Mouse (Mus musculus) frontal cortex, postnatal 25 days (tissue): Measurements from ENCODE around the gene Vnn1.

Source experiments
- DNase-seq, 2 experiments: peaks; one replicate each; pipeline ENCODE4 v3.0.0; 2022; ENCODE audit warnings: low spot score in 2 of 2

Vnn1 gene

GRCm38 (mm10) chr10:23894601-23895349, at the start of gene Vnn1:
Vnn1 (plus strand) TSS chr10:23894688.
- DNase-seq: no peak

DNA sequence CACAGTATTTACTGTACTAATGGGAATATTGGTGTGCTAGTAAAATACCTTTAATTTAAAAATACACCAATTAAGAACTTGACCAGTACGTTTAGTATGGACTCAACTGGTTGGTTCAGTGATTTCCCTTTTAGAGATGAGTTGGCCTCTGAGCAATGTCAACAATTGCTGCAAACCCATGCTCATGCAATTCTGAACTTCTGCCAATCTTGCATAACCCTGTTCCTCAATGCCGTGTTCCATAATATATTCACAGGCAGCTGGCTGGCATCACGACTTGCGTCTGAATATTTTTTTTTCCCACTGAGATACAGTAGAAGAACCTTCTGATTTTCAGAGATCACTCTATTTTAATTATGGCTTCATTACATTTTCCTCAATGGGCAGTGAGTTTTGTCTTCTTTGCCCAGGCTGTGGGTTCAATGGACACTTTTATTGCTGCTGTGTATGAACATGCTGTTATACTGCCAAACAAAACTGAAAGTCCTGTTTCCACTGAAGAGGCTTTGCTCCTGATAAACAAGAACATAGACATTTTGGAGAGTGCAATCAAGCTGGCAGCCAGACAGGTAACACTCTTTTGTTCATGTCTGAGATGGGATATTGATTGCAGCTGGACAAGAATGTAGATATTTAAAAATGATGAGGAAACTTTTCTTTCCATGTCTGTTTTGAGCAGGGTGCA, 43.1 kb upstream of the Vnn1 start, which contains the start of gene Vnn3:
Vnn3 (plus strand) TSS at position 235 of the 685 bp plus-strand sequence.
- DNase-seq: no peak

DNA sequence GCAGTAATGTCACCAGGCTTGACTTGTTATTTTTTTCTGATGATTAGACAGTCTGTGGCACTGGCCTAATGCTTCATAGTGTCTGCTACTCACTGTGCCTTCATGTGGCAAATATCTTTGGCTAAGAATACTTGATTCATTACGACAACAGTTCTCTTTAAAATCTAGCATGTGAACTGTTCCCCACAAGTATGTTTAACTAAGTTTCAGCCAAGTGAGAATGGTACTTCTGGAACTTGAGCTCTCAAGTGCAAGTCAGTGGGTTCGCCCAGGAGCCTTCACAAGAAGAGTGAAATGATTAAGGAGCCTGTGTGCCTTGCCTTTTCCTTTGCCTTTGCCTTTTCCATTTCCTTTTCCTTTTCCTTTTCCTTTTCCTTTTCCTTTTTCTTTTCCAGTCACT, 42.4 kb upstream of the Vnn1 start:
- DNase-seq: no peak

- no peak for DNase-seq
Observed at GRCm38 (mm10) chr10:23864362-23865312, 29.9 kb upstream of the Vnn1 start.

- no peak for DNase-seq
Observed at GRCm38 (mm10) chr10:23880695-23881094, 13.8 kb upstream of the Vnn1 start.

DNA sequence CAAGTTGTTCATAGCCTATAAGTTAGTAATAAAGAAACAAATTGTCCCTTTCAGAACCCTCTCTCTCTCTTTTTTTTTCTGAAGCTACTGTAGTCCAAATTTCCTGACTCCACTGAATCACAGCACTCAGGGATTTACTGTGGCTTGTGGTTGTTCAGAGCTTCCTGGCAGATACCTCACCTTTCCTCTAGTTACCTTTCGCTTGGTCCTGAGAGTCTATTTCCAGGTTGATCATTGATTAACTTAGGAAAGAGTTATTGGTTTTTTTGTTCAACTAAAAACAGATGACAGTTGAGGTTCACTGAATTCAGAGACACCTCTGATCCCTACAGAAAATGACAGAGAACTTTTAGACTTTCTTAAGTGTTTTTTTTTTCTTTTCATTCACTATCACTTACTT, 9.6 kb upstream of the Vnn1 start:
- DNase-seq: no peak

GRCm38 (mm10) chr10:23886060-23886459, 8.4 kb upstream of the Vnn1 start:
- no peak for DNase-seq

DNA sequence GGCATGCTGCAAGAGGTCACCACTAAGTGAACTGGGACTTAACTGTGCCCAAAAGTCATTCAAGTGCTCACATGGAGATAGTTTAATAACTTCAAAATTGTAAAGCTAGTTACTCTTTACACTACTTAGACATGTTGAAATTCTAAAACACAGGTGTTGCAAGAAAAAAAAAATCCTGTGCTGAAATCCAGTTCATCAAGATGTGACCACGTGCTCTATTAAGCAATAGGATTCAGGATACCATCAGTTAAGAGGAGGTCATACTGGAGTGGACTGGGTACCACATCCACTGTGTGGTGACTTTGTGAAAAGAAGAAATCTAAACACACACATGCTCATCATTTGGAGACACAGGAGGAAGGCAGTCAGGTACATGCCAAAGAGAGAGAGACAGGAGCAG, 1.5 kb upstream of the Vnn1 start:
- no peak for DNase-seq

DNA sequence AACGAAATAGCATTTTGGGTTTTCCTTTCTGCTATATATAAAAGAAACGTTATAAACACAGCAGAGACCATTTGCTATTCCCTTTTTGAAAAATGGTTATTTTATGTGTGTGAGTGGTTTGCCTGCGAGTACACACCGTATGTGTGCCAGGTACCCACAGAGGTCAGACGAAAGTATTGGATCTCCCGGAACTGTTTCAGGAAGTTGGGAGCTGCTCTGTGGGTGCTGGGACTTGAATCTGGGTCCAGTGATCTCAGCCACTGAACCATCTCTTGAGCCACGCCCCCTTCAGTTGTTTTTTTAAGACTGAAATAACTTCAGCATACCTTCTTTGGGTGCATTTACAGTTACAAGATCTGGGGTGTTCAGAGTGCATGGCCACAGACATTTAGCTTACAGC, 888 bp downstream of the Vnn1 start:
- DNase-seq: no peak

- no peak for DNase-seq
Observed at GRCm38 (mm10) chr10:23901119-23901518, 6.6 kb downstream of the Vnn1 start.

DNA sequence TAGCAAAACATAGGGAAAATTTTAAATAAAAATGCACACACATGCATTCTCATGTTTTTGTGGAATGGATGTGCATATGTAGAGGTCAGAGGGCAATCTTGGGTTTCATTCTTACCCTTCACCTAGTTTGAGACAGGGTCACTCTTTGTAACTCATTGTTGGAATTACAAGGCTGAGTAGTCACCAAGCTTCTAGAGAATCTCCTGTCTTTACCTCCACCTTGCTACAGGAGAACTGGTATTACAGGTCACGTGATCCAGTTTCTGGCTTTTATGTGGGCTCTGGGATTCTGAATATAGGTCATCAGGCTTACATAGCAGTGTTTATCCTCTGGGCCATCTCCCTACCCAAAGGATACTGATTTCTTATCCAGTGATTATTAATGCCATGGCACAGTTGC, 11.2 kb downstream of the Vnn1 start:
- DNase-seq: no peak

DNA sequence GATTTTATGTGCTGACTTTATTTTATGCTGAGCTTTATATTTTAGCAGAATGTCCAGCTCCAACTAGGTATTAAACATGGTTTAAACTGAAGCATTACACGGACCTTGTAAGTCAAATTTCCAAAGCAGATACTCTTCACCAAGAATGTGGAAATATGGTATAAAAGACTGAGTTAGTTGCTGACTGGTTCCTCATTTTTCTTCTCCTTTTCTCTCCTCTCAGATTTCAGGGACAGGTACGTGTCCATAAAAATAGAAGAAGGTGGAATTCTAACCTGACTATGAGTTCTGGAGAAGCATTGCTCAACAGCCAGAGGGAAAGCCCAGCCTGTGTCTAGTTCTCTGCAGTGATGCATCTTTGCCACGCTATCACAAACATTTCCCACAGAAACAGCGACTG, 25.6 kb downstream of the Vnn1 start, which contains the start of gene Taar1:
Taar1 (plus strand) TSS at position 301 of the 400 bp plus-strand sequence.
- DNase-seq: no peak

DNA sequence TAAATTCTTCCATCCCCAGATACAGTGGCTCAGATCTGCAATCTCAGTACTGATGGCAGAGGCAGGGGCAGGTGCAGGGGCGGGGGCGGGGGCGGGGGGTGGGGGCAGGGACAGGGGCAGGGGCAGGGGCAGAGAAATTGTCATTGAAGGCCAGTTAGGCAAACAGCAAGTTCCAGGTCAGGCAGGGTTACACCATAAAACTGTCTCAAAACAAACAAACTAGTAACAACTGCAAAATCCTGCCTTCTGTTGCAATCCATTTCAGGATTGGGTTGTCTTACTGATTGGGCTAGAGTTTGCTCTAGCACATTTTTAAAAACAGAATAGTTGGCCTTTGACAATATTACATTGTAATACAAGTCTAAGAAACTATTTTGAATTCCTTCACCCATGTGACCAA, 28.0 kb downstream of the Vnn1 start:
- DNase-seq: no peak

DNA sequence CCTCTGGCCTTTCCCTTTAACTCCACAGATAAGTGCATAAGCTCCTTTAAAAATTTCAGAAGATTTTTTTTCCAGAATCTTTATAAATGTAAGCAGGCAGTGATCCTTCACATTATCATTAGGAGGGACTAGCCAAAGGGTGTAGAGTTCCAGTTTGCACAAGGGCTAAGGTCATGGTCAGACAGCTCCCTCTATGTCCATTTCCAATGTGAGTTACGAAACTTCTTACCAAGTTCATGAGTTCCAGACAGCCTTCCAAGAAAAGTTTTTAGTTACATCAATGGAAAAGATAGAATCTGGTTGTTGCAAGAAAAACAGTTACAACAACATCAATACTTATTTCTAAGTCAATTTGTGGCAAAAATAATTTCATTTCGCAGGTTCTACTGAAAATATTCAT, 29.5 kb downstream of the Vnn1 start:
- DNase-seq: no peak

DNA sequence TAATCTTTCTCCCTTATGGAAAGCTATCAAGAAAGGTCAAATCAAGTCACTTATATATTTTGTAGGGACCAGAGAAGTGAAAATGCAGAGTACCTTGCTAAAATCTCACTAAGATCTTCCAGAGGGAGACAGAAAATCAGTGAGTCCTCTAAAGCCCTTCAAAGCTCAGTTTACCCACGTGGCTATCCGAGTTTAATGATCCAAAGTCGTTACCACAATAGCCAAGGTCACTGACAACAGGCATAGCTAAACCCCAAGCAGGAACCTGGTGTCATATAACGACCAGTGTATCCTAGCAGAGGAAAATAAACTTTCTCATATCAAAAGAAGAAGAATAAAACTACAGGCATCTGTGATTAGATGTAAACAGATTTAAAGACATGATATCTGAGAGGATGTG, 43.1 kb downstream of the Vnn1 start:
- no peak for DNase-seq

DNA sequence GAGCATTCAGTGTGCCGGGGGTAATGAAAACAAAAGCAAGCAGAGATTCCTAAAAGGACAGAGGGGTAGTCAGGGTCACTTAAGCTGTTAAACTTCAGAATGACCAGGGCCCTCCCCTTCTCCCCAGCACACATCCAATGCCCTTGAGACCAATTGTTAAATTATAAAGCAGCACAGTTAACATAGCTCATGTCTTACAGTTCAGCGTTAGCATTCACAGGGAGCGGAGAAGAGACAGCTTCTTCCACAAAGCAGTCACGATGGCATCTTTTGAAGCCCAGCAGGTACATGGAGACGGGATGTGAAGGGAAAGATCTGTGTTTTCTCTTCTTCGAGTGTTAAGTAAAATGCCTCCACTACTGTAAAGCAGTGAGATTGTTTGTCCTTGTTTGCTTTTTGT, 43.8 kb downstream of the Vnn1 start, which contains the start of gene Taar2:
Taar2 (plus strand) TSS at position 261 of the 400 bp plus-strand sequence.
- no peak for DNase-seq

GRCm38 (mm10) chr10:23942465-23942864, 48.0 kb downstream of the Vnn1 start:
- no peak for DNase-seq

- DNase-seq: no peak
Observed at GRCm38 (mm10) chr10:23948026-23948425, 53.5 kb downstream of the Vnn1 start.

DNA sequence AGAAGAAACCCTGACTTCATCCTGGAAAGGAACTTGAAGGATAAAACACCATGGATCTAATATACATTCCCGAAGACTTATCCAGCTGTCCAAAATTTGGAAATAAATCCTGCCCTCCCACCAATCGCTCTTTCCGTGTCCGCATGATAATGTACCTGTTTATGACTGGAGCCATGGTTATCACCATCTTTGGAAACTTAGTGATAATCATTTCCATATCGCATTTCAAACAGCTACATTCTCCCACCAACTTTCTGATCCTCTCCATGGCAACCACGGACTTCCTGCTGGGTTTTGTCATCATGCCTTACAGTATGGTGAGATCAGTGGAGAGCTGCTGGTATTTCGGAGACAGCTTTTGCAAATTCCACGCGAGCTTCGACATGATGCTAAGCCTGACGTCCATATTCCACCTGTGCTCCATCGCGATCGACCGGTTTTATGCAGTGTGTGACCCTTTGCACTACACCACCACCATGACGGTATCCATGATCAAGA, 55.1 kb downstream of the Vnn1 start, which contains the start of gene Taar3:
Taar3 (plus strand) TSS at position 51 of the 498 bp plus-strand sequence.
- no peak for DNase-seq

- no peak for DNase-seq
Observed at GRCm38 (mm10) chr10:23951714-23952113, 57.2 kb downstream of the Vnn1 start.
